Mouse (Mus musculus) cerebellum, adult 9-10 months (tissue): ENCODE measurements around the gene Rps6kc1.
"Not testable (repeated sequence)": the region's sequence is repeated elsewhere in the genome, so short reads cannot be mapped to it uniquely, and the experiment has no call there.

Experiments
- DNase-seq: peaks from one replicate; pipeline ENCODE4 v3.0.0; 2022

Rps6kc1 gene

GRCm38 (mm10) chr1:190911415-190912123 lies at the start of gene Rps6kc1:
Rps6kc1 (minus strand) TSS chr1:190911770.
- DNase-seq, result peak; percentile 78

- no peak for DNase-seq
Observed at GRCm38 (mm10) chr1:190958821-190959220, 47.3 kb upstream of the Rps6kc1 start.

- DNase-seq, result no peak
Observed at GRCm38 (mm10) chr1:190953009-190953408, 41.4 kb upstream of the Rps6kc1 start.

- DNase-seq, result no peak
Observed at GRCm38 (mm10) chr1:190951014-190951413, 39.4 kb upstream of the Rps6kc1 start.

GRCm38 (mm10) chr1:190948846-190949245 lies 37.3 kb upstream of the Rps6kc1 start:
- DNase-seq, result peak; percentile 72

- DNase-seq, result peak; percentile 55
Observed at GRCm38 (mm10) chr1:190948439-190948838, 36.9 kb upstream of the Rps6kc1 start.

- no peak for DNase-seq
Observed at GRCm38 (mm10) chr1:190947986-190948385, 36.4 kb upstream of the Rps6kc1 start.

- DNase-seq, result peak; percentile 75
Observed at GRCm38 (mm10) chr1:190944109-190944760, 32.7 kb upstream of the Rps6kc1 start.

- peak; percentile 77 for DNase-seq
Observed at GRCm38 (mm10) chr1:190939803-190940202, 28.2 kb upstream of the Rps6kc1 start.

- no peak for DNase-seq
Observed at GRCm38 (mm10) chr1:190930181-190930580, 18.6 kb upstream of the Rps6kc1 start.

GRCm38 (mm10) chr1:190929010-190929695 lies 17.6 kb upstream of the Rps6kc1 start:
- DNase-seq, result peak; percentile 67

GRCm38 (mm10) chr1:190928370-190929009 lies 16.9 kb upstream of the Rps6kc1 start:
- DNase-seq, result peak; percentile 98

GRCm38 (mm10) chr1:190927751-190928369 lies 16.3 kb upstream of the Rps6kc1 start:
- DNase-seq, result peak; percentile 51

GRCm38 (mm10) chr1:190927311-190927710 lies 15.7 kb upstream of the Rps6kc1 start:
- DNase-seq, result no peak

GRCm38 (mm10) chr1:190924812-190925211 lies 13.2 kb upstream of the Rps6kc1 start, which contains the start of gene Angel2:
Angel2 (plus strand) TSS chr1:190925112.
- not testable (repeated sequence) for DNase-seq

- no peak for DNase-seq
Observed at GRCm38 (mm10) chr1:190919725-190920469, 8.3 kb upstream of the Rps6kc1 start.

- DNase-seq, result no peak
Observed at GRCm38 (mm10) chr1:190918938-190919337, 7.4 kb upstream of the Rps6kc1 start.

- no peak for DNase-seq
Observed at GRCm38 (mm10) chr1:190912623-190913022, 1.1 kb upstream of the Rps6kc1 start.

GRCm38 (mm10) chr1:190910836-190911235 lies 734 bp downstream of the Rps6kc1 start:
- DNase-seq, result no peak

- no peak for DNase-seq
Observed at GRCm38 (mm10) chr1:190904714-190905113, 6.9 kb downstream of the Rps6kc1 start.

- no peak for DNase-seq
Observed at GRCm38 (mm10) chr1:190904136-190904535, 7.4 kb downstream of the Rps6kc1 start.

- no peak for DNase-seq
Observed at GRCm38 (mm10) chr1:190901082-190901481, 10.5 kb downstream of the Rps6kc1 start.
